Mouse (Mus musculus) forebrain, postnatal 0 days (tissue): ENCODE measurements around the gene Gm9044. TPM values are rescaled to one million over a fixed set of nuclear protein-coding genes. Genes with fewer than 3 reads are reported as not detected.
"Not testable (repeated sequence)": the region's sequence is repeated elsewhere in the genome, so short reads cannot be mapped to it uniquely, and the experiment has no call there.

Source experiments
- ATAC-seq: fragments of 200-750 bp; cut with Nextera tagmentation; 2 replicates; pipeline ENCODE4 v1.8.0; 2017; ENCODE audit warnings: mild to moderate bottlenecking, moderate library complexity
- DNase-seq: peaks from one replicate; pipeline ENCODE4 v3.0.0-alpha.2; 2015
- H3K27ac ChIP-seq: fragments of 300-500 bp; sonication (generic); 2 replicates; pipeline ENCODE4 v1.5.1; 2014; ENCODE audit warnings: low read depth, mild to moderate bottlenecking, antibody characterized with exemption, low read length, moderate library complexity, mixed read lengths
- H3K27me3 ChIP-seq: fragments of 300-500 bp; sonication (generic); 2 replicates; pipeline ENCODE4 v1.6.1; 2014; ENCODE audit warnings: mild to moderate bottlenecking, low read length, mixed read lengths; ENCODE audit not compliant: insufficient read depth
- H3K36me3 ChIP-seq: fragments of 300-500 bp; sonication (generic); 2 replicates; pipeline ENCODE4 v1.6.1; 2014; ENCODE audit warnings: mild to moderate bottlenecking, moderate library complexity; ENCODE audit not compliant: insufficient read depth
- H3K4me1 ChIP-seq: fragments of 300-500 bp; sonication (generic); 2 replicates; pipeline ENCODE4 v1.6.1; 2014; ENCODE audit warnings: antibody characterized with exemption; ENCODE audit not compliant: insufficient read depth
- H3K4me2 ChIP-seq: fragments of 300-500 bp; sonication (generic); 2 replicates; pipeline ENCODE4 v1.6.1; 2014; ENCODE audit warnings: low read depth, mild to moderate bottlenecking, moderate library complexity
- H3K4me3 ChIP-seq: fragments of 300-500 bp; sonication (generic); 2 replicates; pipeline ENCODE4 v1.5.1; 2014; ENCODE audit warnings: low read depth, low read length, mixed read lengths
- H3K9ac ChIP-seq: fragments of 300-500 bp; sonication (generic); 2 replicates; pipeline ENCODE4 v1.6.1; 2014; ENCODE audit warnings: mild to moderate bottlenecking
- H3K9me3 ChIP-seq: fragments of 300-500 bp; sonication (generic); 2 replicates; pipeline ENCODE4 v1.6.1; 2016; ENCODE audit warnings: low read length
- CTCF ChIP-seq: sonication (generic); IDR thresholded peaks from 2 replicates; pipeline ENCODE4 v1.5.1; 2016; ENCODE audit warnings: antibody characterized with exemption, control low read depth, low read depth
- WGBS: fragments of 180-500 bp; shearing (Covaris S2); extraction: QIAGEN DNeasy Blood & Tissue Kit; methylation state at CpG from one replicate; pipeline ENCODE4 v1.1.7; 2014; 5-methylcytosine and 5-hydroxymethylcytosine counted together
- polyA plus RNA-seq: library from polyadenylated mRNA; unstranded; fragments of >200 nt; fragmentation: Nextera tagmentation; extraction: Ambion mirVana; gene quantifications from 2 replicates; pipeline ENCODE4 v1.2.1, GENCODE M21; 2015
- total RNA-seq: library from RNA; depleted of rRNA; stranded (reverse); fragments of >200 nt; gene quantifications from 2 replicates; pipeline ENCODE4 v1.2.3, GENCODE M21; 2014; rRNA removed

The Gm9044 gene
- total and polyA plus RNA-seq, 2 experiments from 2014 or later, result not detected

DNA sequence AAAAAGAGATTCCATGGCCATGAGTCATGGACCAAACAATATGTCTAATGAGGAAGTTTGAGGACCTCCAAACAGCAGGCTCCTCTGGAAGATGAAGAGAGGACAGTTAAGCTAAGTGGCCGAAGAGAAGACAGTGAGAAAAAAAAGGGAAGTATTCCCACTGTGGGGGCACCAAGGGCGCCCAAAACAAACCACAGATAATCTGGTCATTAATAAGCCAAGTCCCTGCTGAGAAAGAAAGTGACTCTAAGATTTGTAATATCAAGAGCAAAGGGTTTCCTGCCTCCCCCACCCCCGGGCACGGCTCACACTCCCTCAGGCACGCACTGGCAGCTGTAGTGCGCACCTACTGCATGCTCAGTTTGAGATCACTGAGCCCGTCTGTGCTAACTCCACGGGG lies 13.2 kb downstream of the Gm9044 start:
- Histone ChIP-seq H3K36me3 (no peaks in the 10 kb centered on the region), H3K4me3 (no peak overlapping the region), H3K4me2 (no peak overlapping the region), H3K9me3 (no peaks in the 10 kb centered on the region), H3K9ac (no peak overlapping the region), H3K27ac (no peak overlapping the region), H3K4me1 (no peaks in the 10 kb centered on the region), H3K27me3 (no peaks in the 10 kb centered on the region)
- no peak for TF ChIP-seq CTCF
- DNase-seq (no peak), ATAC-seq (no peak)
- whole genome bisulfite sequencing, result 89% methylated on average over 8 of the region's 8 CpGs

DNA sequence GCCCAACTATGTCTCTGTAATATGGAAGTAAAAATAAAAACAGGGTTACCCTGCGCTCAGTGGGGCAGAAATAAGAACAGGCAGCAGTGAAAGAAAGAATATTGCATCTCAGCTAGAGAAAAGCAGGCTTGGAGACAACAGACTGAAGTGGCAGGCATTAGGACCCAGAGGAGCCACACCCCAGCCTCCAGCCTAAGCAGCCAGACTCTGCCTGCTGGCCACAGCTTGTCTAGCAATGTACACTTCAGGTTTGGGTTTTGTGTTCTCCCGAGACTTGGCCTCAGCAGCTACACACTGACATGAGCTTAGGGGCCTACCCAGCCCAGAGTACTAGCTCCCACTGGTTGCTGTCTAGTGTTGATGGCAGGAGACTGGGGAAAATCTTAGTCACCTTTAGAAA lies 30.1 kb downstream of the Gm9044 start:
- not testable (repeated sequence) for H3K4me1 ChIP-seq, H3K9me3 ChIP-seq, H3K4me2 ChIP-seq, H3K9ac ChIP-seq, ATAC-seq, H3K27ac ChIP-seq, H3K27me3 ChIP-seq, H3K36me3 ChIP-seq, H3K4me3 ChIP-seq, DNase-seq
- WGBS, result 41% methylated on average over 2 of the region's 2 CpGs

DNA sequence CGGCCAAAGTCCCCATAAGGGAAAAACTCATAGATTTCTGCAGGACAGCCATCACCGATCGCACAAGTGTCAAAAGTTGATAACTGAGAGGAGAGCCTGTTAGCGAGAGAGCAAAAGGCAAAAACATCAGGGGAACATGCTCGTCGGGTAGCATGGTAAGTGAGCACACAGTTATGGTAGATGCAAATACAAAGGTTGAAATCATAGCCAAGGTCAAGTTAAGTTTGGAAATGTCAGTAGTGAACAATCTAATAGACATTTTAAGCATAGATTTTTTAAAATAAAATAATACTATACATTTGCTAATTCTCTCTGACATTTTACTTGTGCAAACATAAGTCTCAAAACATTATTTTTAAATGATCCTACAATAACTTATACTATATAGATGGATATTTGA lies 37.3 kb downstream of the Gm9044 start, which contains the start of gene Iltifb:
Gene Iltifb (minus strand): TSS at position 101 of the 400 bp plus-strand sequence.
- no peak within 1 kb of the TSS for H3K4me3 ChIP-seq
- no peak within 1 kb of the TSS for H3K4me2 ChIP-seq
- no peaks in the 10 kb centered on the region for H3K27me3 ChIP-seq
- no peaks in the 10 kb centered on the region for H3K4me1 ChIP-seq
- no peak within 1 kb of the TSS for H3K27ac ChIP-seq
- ATAC-seq (no peak), DNase-seq (no peak)
- H3K36me3 ChIP-seq, result no peaks in the 10 kb centered on the region
- TF ChIP-seq CTCF, result no peak
- 97% methylated on average over 6 of the region's 6 CpGs for whole genome bisulfite sequencing
- no peaks in the 10 kb centered on the region for H3K9me3 ChIP-seq
- no peak within 1 kb of the TSS for H3K9ac ChIP-seq

DNA sequence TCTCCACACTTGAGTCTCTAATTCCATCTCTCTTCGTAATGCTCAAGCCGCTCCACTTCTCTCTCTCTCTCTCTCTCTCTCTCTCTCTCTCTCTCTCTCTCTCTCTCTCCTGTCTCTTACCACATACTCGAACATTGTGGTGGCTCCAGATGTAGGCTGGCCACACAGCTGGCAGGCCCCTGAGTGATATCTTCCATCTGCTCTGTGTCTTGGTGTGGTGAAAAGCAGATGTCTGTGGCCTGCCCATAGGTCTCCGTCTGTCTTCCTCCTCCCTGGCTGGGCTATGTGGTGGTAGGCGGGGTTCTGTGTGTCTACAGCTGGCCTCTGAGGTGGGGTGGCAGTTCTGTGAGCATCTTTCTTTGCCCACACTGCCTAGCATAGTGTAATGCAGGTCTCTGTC lies 49.2 kb downstream of the Gm9044 start:
- not testable (repeated sequence) for H3K9me3 ChIP-seq, DNase-seq, ATAC-seq, H3K27ac ChIP-seq, H3K36me3 ChIP-seq, H3K4me2 ChIP-seq, H3K9ac ChIP-seq, H3K27me3 ChIP-seq, H3K4me1 ChIP-seq, H3K4me3 ChIP-seq
- WGBS, result 90% methylated on average over 3 of the region's 5 CpGs

DNA sequence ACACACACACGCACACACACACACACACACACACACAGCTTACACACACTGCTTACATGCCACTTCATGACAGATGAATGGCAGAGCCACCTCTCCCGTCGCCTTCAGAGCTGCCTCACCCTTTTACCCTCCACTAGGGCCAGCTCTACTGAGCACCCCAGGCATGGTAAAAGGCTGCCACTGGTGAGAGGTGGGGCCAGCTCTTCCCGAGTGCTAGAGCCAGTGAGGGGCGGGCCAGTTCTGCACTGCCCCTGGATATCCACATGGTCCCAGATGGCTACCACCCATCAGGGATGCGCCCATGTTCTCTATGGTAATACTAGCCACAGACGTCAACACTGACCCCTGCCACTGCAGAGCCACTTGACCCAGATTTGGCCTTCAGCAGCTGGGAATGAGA lies 49.6 kb downstream of the Gm9044 start:
- ATAC-seq, H3K9ac ChIP-seq, H3K9me3 ChIP-seq, H3K27ac ChIP-seq, H3K4me2 ChIP-seq, H3K4me1 ChIP-seq, H3K27me3 ChIP-seq, DNase-seq, H3K36me3 ChIP-seq, H3K4me3 ChIP-seq: not testable (repeated sequence)
- 82% methylated on average over 5 of the region's 7 CpGs for WGBS

Other genes starting within 250 kb of the Gm9044 start
- 29.2 and 43.0 TPM in 2 replicates for gene Mdm1, start 190.6 kb downstream of the Gm9044 start, total RNA-seq
- gene Mdm1, start 190.6 kb downstream of the Gm9044 start, polyA plus RNA-seq, result 17.0 and 22.7 TPM in 2 replicates
- gene Il22, start 127.5 kb downstream of the Gm9044 start, total RNA-seq, result 0.24 and 0.31 TPM in 2 replicates
- gene Il22, start 127.5 kb downstream of the Gm9044 start, polyA plus RNA-seq, result 0.54 and 0.88 TPM in 2 replicates
- 0.31 TPM in 1 of 2 replicates, not detected in the other for gene Gm32717, start 91.6 kb downstream of the Gm9044 start, total RNA-seq
- gene Gm32717, start 91.6 kb downstream of the Gm9044 start, polyA plus RNA-seq, result 0.07 TPM in 1 of 2 replicates, not detected in the other
- 0.31 TPM in 1 of 2 replicates, not detected in the other for gene Gm32802, start 73.7 kb downstream of the Gm9044 start, total RNA-seq
- 0.07 TPM in 1 of 2 replicates, not detected in the other for gene Gm32802, start 73.7 kb downstream of the Gm9044 start, polyA plus RNA-seq
- gene Iltifb, start 37.4 kb downstream of the Gm9044 start, total RNA-seq, result 0.38 and 2.5 TPM in 2 replicates
- 1.5 and 1.8 TPM in 2 replicates for gene Iltifb, start 37.4 kb downstream of the Gm9044 start, polyA plus RNA-seq
- not detected in 2 replicates for gene Gm9040, start 5.4 kb downstream of the Gm9044 start, total RNA-seq
- gene Gm9040, start 5.4 kb downstream of the Gm9044 start, polyA plus RNA-seq, result not detected in 2 replicates
- 0.23 TPM in 1 of 2 replicates, not detected in the other for gene Gm9045, start 5.4 kb upstream of the Gm9044 start, total RNA-seq
- gene Gm9045, start 5.4 kb upstream of the Gm9044 start, polyA plus RNA-seq, result not detected in 2 replicates
- gene Gm9046, start 10.8 kb upstream of the Gm9044 start, total RNA-seq, result not detected in 2 replicates
- gene Gm9046, start 10.8 kb upstream of the Gm9044 start, polyA plus RNA-seq, result not detected in 2 replicates
- 0.08 TPM in 1 of 2 replicates, not detected in the other for gene Gm9048, start 16.3 kb upstream of the Gm9044 start, total RNA-seq
- gene Gm9048, start 16.3 kb upstream of the Gm9044 start, polyA plus RNA-seq, result not detected in 2 replicates
- gene Gm9049, start 21.7 kb upstream of the Gm9044 start, total RNA-seq, result 0.23 TPM in 1 of 2 replicates, not detected in the other
- gene Gm9049, start 21.7 kb upstream of the Gm9044 start, polyA plus RNA-seq, result not detected in 2 replicates
- gene Ifng, start 108.6 kb upstream of the Gm9044 start, total RNA-seq, result not detected in 2 replicates
- gene Ifng, start 108.6 kb upstream of the Gm9044 start, polyA plus RNA-seq, result not detected in 2 replicates